Mouse (Mus musculus): ENCODE measurements at regions not wholly inside any gene's neighbourhood (a gene's known extent, or its start where the extent isn't known, plus 50 kb on each side); places are given as distances from the start of the nearest gene placed in this dataset.

DNA sequence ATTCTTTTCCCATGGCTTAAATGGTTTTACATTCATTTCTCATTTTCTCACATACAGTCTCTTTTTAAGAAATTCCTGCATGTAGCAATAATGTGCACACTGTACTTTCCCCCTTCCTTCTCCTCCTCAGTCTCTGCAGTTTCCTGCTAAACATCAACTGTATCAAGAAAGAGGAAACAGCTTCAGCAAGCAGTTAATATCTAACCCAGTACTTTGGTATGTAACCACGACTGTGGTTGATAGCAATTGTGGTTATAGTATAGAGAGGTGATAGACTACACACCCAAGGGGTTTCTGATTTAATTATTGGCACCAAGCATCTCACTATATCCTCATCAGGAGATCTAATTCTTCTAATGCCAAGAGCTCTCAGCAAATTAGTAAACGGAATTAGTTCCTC, 52.8 kb upstream of the Eci2 start:
- H3K4me2 ChIP-seq (ENCODE audit: low read depth, low read length) = no peak overlapping the region
- H3K4me3 ChIP-seq (ENCODE audit: low read depth, low read length) = no peak overlapping the region
- H3K27ac ChIP-seq (ENCODE audit: low read depth, low read length) = no peak overlapping the region
- H3K9me3 ChIP-seq (ENCODE audit: control insufficient read depth, low read length) = no peaks in the 10 kb centered on the region
- no peak overlapping the region for H3K9ac ChIP-seq (replicated peaks; ENCODE audit: low read depth, low read length)
- no peaks in the 10 kb centered on the region for H3K36me3 ChIP-seq (ENCODE audit: control insufficient read depth, insufficient read depth, low read length)
- WGBS = 62% methylated on average over 2 of the region's 2 CpGs
- no peaks in the 10 kb centered on the region for H3K4me1 ChIP-seq (ENCODE audit: control insufficient read depth, insufficient read depth, low read length)
- ATAC-seq (ENCODE audit: low read depth) = no peak
- no peaks in the 10 kb centered on the region for H3K27me3 ChIP-seq (ENCODE audit: control insufficient read depth, insufficient read depth, low read length)

GRCm38 (mm10) chr13:35085386-35085785, 58.5 kb upstream of the Eci2 start:
- Histone ChIP-seq H3K9ac (replicated peaks; ENCODE audit: low read depth, low read length) (no peak overlapping the region), H3K9me3 (ENCODE audit: control insufficient read depth, low read length) (no peaks in the 10 kb centered on the region), H3K4me1 (ENCODE audit: control insufficient read depth, insufficient read depth, low read length) (no peaks in the 10 kb centered on the region), H3K27me3 (ENCODE audit: control insufficient read depth, insufficient read depth, low read length) (no peaks in the 10 kb centered on the region), H3K4me3 (ENCODE audit: low read depth, low read length) (no peak overlapping the region), H3K27ac (ENCODE audit: low read depth, low read length) (no peak overlapping the region), H3K36me3 (ENCODE audit: control insufficient read depth, insufficient read depth, low read length) (no peaks in the 10 kb centered on the region), H3K4me2 (ENCODE audit: low read depth, low read length) (no peak overlapping the region)
- no peak for ATAC-seq (ENCODE audit: low read depth)
- 81% methylated on average over 3 of the region's 3 CpGs for WGBS

- H3K4me1 ChIP-seq (ENCODE audit: control insufficient read depth, insufficient read depth, low read length) = no peaks in the 10 kb centered on the region
- H3K36me3 ChIP-seq (ENCODE audit: control insufficient read depth, insufficient read depth, low read length) = no peaks in the 10 kb centered on the region
- no peak overlapping the region for H3K4me3 ChIP-seq (ENCODE audit: low read depth, low read length)
- H3K27ac ChIP-seq (ENCODE audit: low read depth, low read length) = no peak overlapping the region
- no peak for ATAC-seq (ENCODE audit: low read depth)
- H3K9me3 ChIP-seq (ENCODE audit: control insufficient read depth, low read length) = no peaks in the 10 kb centered on the region
- WGBS = 77% methylated on average over 6 of the region's 6 CpGs
- no peak overlapping the region for H3K9ac ChIP-seq (replicated peaks; ENCODE audit: low read depth, low read length)
- no peak overlapping the region for H3K4me2 ChIP-seq (ENCODE audit: low read depth, low read length)
- H3K27me3 ChIP-seq (ENCODE audit: control insufficient read depth, insufficient read depth, low read length) = no peaks in the 10 kb centered on the region
Measured at GRCm38 (mm10) chr13:35087246-35088040, 60.5 kb upstream of the Eci2 start.

- Histone ChIP-seq H3K4me3 (ENCODE audit: low read depth, low read length) (no peak overlapping the region), H3K9ac (replicated peaks; ENCODE audit: low read depth, low read length) (no peak overlapping the region), H3K4me2 (ENCODE audit: low read depth, low read length) (no peak overlapping the region), H3K36me3 (ENCODE audit: control insufficient read depth, insufficient read depth, low read length) (no peaks in the 10 kb centered on the region), H3K4me1 (ENCODE audit: control insufficient read depth, insufficient read depth, low read length) (no peaks in the 10 kb centered on the region), H3K27me3 (ENCODE audit: control insufficient read depth, insufficient read depth, low read length) (no peaks in the 10 kb centered on the region), H3K27ac (ENCODE audit: low read depth, low read length) (no peak overlapping the region), H3K9me3 (ENCODE audit: control insufficient read depth, low read length) (no peaks in the 10 kb centered on the region)
- WGBS = 86% methylated on average over 3 of the region's 3 CpGs
- no peak for ATAC-seq (ENCODE audit: low read depth)
Measured at GRCm38 (mm10) chr13:35091155-35091554, 64.3 kb upstream of the Eci2 start.

- H3K4me2 ChIP-seq (ENCODE audit: low read depth, low read length) = no peak overlapping the region
- no peak for ATAC-seq (ENCODE audit: low read depth)
- H3K4me1 ChIP-seq (ENCODE audit: control insufficient read depth, insufficient read depth, low read length) = no peaks in the 10 kb centered on the region
Measured at GRCm38 (mm10) chr13:35119782-35120181, 92.9 kb upstream of the Eci2 start.

GRCm38 (mm10) chr13:35129475-35129874, 102.6 kb upstream of the Eci2 start:
- no peak for ATAC-seq (ENCODE audit: low read depth)
- no peak overlapping the region for H3K4me2 ChIP-seq (ENCODE audit: low read depth, low read length)
- H3K9me3 ChIP-seq (ENCODE audit: control insufficient read depth, low read length) = no peaks in the 10 kb centered on the region
- no peak overlapping the region for H3K27ac ChIP-seq (ENCODE audit: low read depth, low read length)
- no peaks in the 10 kb centered on the region for H3K36me3 ChIP-seq (ENCODE audit: control insufficient read depth, insufficient read depth, low read length)
- WGBS = 49% methylated on average over 2 of the region's 2 CpGs
- no peak overlapping the region for H3K4me3 ChIP-seq (ENCODE audit: low read depth, low read length)
- H3K4me1 ChIP-seq (ENCODE audit: control insufficient read depth, insufficient read depth, low read length) = no peaks in the 10 kb centered on the region
- no peaks in the 10 kb centered on the region for H3K27me3 ChIP-seq (ENCODE audit: control insufficient read depth, insufficient read depth, low read length)
- H3K9ac ChIP-seq (replicated peaks; ENCODE audit: low read depth, low read length) = no peak overlapping the region

More at GRCm38 (mm10) chr13:35119782-35120181, 92.9 kb upstream of the Eci2 start:
- H3K27ac ChIP-seq (ENCODE audit: low read depth, low read length) = no peak overlapping the region
- H3K27me3 ChIP-seq (ENCODE audit: control insufficient read depth, insufficient read depth, low read length) = no peaks in the 10 kb centered on the region
- H3K36me3 ChIP-seq (ENCODE audit: control insufficient read depth, insufficient read depth, low read length) = no peaks in the 10 kb centered on the region
- no peak overlapping the region for H3K4me3 ChIP-seq (ENCODE audit: low read depth, low read length)
- no peaks in the 10 kb centered on the region for H3K9me3 ChIP-seq (ENCODE audit: control insufficient read depth, low read length)
- 44% methylated on average over 1 of the region's 1 CpGs for WGBS
- H3K9ac ChIP-seq (replicated peaks; ENCODE audit: low read depth, low read length) = no peak overlapping the region

- no peaks in the 10 kb centered on the region for H3K27me3 ChIP-seq (ENCODE audit: control insufficient read depth, insufficient read depth, low read length)
- H3K9ac ChIP-seq (replicated peaks; ENCODE audit: low read depth, low read length) = no peak overlapping the region
- H3K9me3 ChIP-seq (ENCODE audit: control insufficient read depth, low read length) = no peaks in the 10 kb centered on the region
- WGBS = 69% methylated on average over 8 of the region's 8 CpGs
- H3K36me3 ChIP-seq (ENCODE audit: control insufficient read depth, insufficient read depth, low read length) = no peaks in the 10 kb centered on the region
- no peaks in the 10 kb centered on the region for H3K4me1 ChIP-seq (ENCODE audit: control insufficient read depth, insufficient read depth, low read length)
- H3K27ac ChIP-seq (ENCODE audit: low read depth, low read length) = no peak overlapping the region
- ATAC-seq (ENCODE audit: low read depth) = no peak
- H3K4me2 ChIP-seq (ENCODE audit: low read depth, low read length) = no peak overlapping the region
- H3K4me3 ChIP-seq (ENCODE audit: low read depth, low read length) = no peak overlapping the region
Measured at GRCm38 (mm10) chr13:35131272-35132185, 104.6 kb upstream of the Eci2 start.

GRCm38 (mm10) chr13:35151629-35152028, 124.7 kb upstream of the Eci2 start:
- Histone ChIP-seq H3K27me3 (ENCODE audit: control insufficient read depth, insufficient read depth, low read length) (no peaks in the 10 kb centered on the region), H3K27ac (ENCODE audit: low read depth, low read length) (no peak overlapping the region), H3K9me3 (ENCODE audit: control insufficient read depth, low read length) (no peaks in the 10 kb centered on the region), H3K4me3 (ENCODE audit: low read depth, low read length) (no peak overlapping the region), H3K4me1 (ENCODE audit: control insufficient read depth, insufficient read depth, low read length) (no peaks in the 10 kb centered on the region), H3K4me2 (ENCODE audit: low read depth, low read length) (no peak overlapping the region), H3K9ac (replicated peaks; ENCODE audit: low read depth, low read length) (no peak overlapping the region), H3K36me3 (ENCODE audit: control insufficient read depth, insufficient read depth, low read length) (no peaks in the 10 kb centered on the region)
- no peak for ATAC-seq (ENCODE audit: low read depth)
- 92% methylated on average over 1 of the region's 1 CpGs for WGBS

GRCm38 (mm10) chr13:35159456-35159855, 132.6 kb upstream of the Eci2 start:
- Histone ChIP-seq H3K4me3 (ENCODE audit: low read depth, low read length) (no peak overlapping the region), H3K27ac (ENCODE audit: low read depth, low read length) (no peak overlapping the region), H3K36me3 (ENCODE audit: control insufficient read depth, insufficient read depth, low read length) (no peaks in the 10 kb centered on the region), H3K9me3 (ENCODE audit: control insufficient read depth, low read length) (no peaks in the 10 kb centered on the region), H3K9ac (replicated peaks; ENCODE audit: low read depth, low read length) (no peak overlapping the region), H3K27me3 (ENCODE audit: control insufficient read depth, insufficient read depth, low read length) (no peaks in the 10 kb centered on the region), H3K4me1 (ENCODE audit: control insufficient read depth, insufficient read depth, low read length) (no peaks in the 10 kb centered on the region), H3K4me2 (ENCODE audit: low read depth, low read length) (no peak overlapping the region)
- ATAC-seq (ENCODE audit: low read depth) = no peak
- 83% methylated on average over 3 of the region's 3 CpGs for WGBS

Data from neural tube, embryonic 14.5 days (tissue).